Mouse (Mus musculus) liver, postnatal 0 days (tissue): ENCODE measurements at regions not wholly inside any gene's neighbourhood (a gene's known extent, or its start where the extent isn't known, plus 50 kb on each side); places are given as distances from the start of the nearest gene placed in this dataset.

ENCODE experiments used
- CTCF ChIP-seq: sonication (generic); IDR thresholded peaks from 2 replicates; pipeline ENCODE4 v1.5.1; 2016; ENCODE audit warnings: antibody characterized with exemption, low read depth
- EP300 ChIP-seq: IDR thresholded peaks from 2 replicates; pipeline ENCODE4 v1.6.1; 2016; ENCODE audit warnings: antibody characterized with exemption, low read depth, mild to moderate bottlenecking

DNA sequence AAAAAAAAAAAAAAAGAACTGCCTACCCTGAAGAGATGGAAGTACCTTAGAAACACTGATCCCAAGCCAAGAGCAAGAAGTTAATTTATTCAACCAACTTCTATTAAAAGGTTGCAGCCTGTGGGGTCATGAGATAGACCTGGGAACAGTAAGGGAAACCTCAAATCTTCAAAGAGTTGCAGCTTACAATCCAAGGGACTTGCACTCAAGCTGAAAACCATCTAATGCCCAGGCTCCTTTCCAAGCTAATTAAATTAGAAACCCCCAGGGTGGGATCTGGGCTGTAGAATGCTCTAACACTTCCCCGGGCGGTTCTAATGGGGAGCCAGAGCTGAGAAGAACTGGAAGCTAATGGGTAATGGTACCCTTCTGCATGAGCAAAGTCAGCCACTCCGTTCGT, 278.0 kb downstream of the Hlx start:
- TF ChIP-seq CTCF (no peak), EP300 (no peak)
